Mouse (Mus musculus): ENCODE measurements around the gene Ankrd61. TPM values are rescaled to one million over a fixed set of nuclear protein-coding genes. Genes with fewer than 3 reads are reported as not detected.

Gene Ankrd61
- under 1 TPM; 0.31 to 0.47 TPM for polyA plus RNA-seq (2017; shearing (Covaris generic))

GRCm38 (mm10) chr5:143897635-143898330, at the start of gene Ankrd61:
Gene Ankrd61, minus strand, starts transcription at chr5:143897685.

GRCm38 (mm10) chr5:143932831-143933230, 35.3 kb upstream of the Ankrd61 start, which contains the start of gene Rsph10b:
Gene Rsph10b, plus strand, starts transcription at chr5:143933035.

GRCm38 (mm10) chr5:143927875-143928274, 30.4 kb upstream of the Ankrd61 start, which contains the start of gene Gm42421:
Gene Gm42421, plus strand, starts transcription at chr5:143928175.

GRCm38 (mm10) chr5:143909417-143910400, 12.2 kb upstream of the Ankrd61 start, which contains the start of the genes Aimp2 and Pms2:
Gene Aimp2, minus strand, starts transcription at chr5:143909847.
Gene Pms2, plus strand, starts transcription at chr5:143909964.

Other genes starting within 250 kb of the Ankrd61 start
- gene Usp42, start 165.4 kb downstream of the Ankrd61 start, polyA plus RNA-seq (2017; shearing (Covaris generic)), result 10 to 100 TPM; 18.9 to 20.2 TPM
- 10 to 100 TPM; 46.0 to 64.6 TPM for gene Eif2ak1, start 79.9 kb downstream of the Ankrd61 start, polyA plus RNA-seq (2017; shearing (Covaris generic))
- 10 to 100 TPM; 35.8 to 53.9 TPM for gene Aimp2, start 12.2 kb upstream of the Ankrd61 start, polyA plus RNA-seq (2017; shearing (Covaris generic))
- 10 to 100 TPM; 26.9 to 37.6 TPM for gene Pms2, start 12.3 kb upstream of the Ankrd61 start, polyA plus RNA-seq (2017; shearing (Covaris generic))
- gene Gm42421, start 30.5 kb upstream of the Ankrd61 start, polyA plus RNA-seq (2017; shearing (Covaris generic)), result 1 to 10 TPM in 1 of 2 experiments, not detected in 1; 1.3 TPM
- under 1 TPM; 0.39 to 0.76 TPM for gene Rsph10b, start 35.4 kb upstream of the Ankrd61 start, polyA plus RNA-seq (2017; shearing (Covaris generic))
- 10 to 100 TPM; 79.7 to 87.8 TPM for gene Ccz1, start 117.2 kb upstream of the Ankrd61 start, polyA plus RNA-seq (2017; shearing (Covaris generic))
- gene Ocm, start 129.0 kb upstream of the Ankrd61 start, polyA plus RNA-seq (2017; shearing (Covaris generic)), result not detected
- gene Lmtk2, start 202.8 kb upstream of the Ankrd61 start, polyA plus RNA-seq (2017; shearing (Covaris generic)), result 10 to 100 TPM in 1 of 2 experiments, 1 to 10 TPM in 1; 6.1 to 12.4 TPM